Mouse (Mus musculus): ENCODE measurements around the gene Klc2.

GRCm38 (mm10) chr19:5084834-5085144 is 33.6 kb downstream of the Klc2 start:
- TF ChIP-seq GATA1 (IDR thresholded peaks at IDR 0.05; ENCODE audit: low read length) (no peak), TAL1 (IDR thresholded peaks at IDR 0.05; ENCODE audit: low read length) (no peak)
